20 mouse cellular contexts compared by ENCODE assay signal in genomic region chr6:108073071-108073470, GRCm38 (mm10). TPM values are rescaled to one million over a fixed set of nuclear protein-coding genes. Genes with fewer than 3 reads are reported as not detected.
DNase-seq lines count a peak whose midpoint lies in the region; ATAC-seq lines count a peak whose summit lies in the region.
"Had no signal": no experiment of that assay in that cellular context is flagged by ENCODE, and none has a peak within 500 bp of the region (broad histone marks: within the 10 kb centered on the region; RNA-seq: fewer than 3 reads in every experiment).

No protein-coding gene starts in this region.

- ATAC-seq in frontal cortex, adult (ENCODE audit: low TSS enrichment) = peak; percentile 75
- ATAC-seq: forebrain, postnatal 0 days; inflammation-experienced regulatory T-cells, adult 6 months had no signal

- intact Hi-C loops in left cerebral cortex, postnatal 10 days (cut with DNase I) = no loop called here
- intact Hi-C loops in left cerebral cortex, postnatal 36 days (cut with DNase I) = no loop called here

- DNase-seq in frontal cortex, postnatal 10 days (ENCODE audit: low spot score in 2 of 2) = no peak
- DNase-seq in left cerebral cortex, adult 18-20 months (ENCODE audit: low spot score in 2 of 2) = peak; percentile 50 to 65
- DNase-seq in left cerebral cortex, postnatal 10 days (ENCODE audit: extremely low spot score in 1 of 2, low spot score in 2 of 2) = no peak
- DNase-seq in left cerebral cortex, postnatal 36 days (ENCODE audit: low spot score in 2 of 2) = peak; percentile 35 to 61
- peak; percentile 85 for DNase-seq in telencephalon, adult 2 months (ENCODE audit: low read depth, low spot score)
- DNase-seq in urinary bladder, adult 2 months (ENCODE audit: low spot score) = no peak
- DNase-seq in cerebellum, adult 11-12 months = no peak
- DNase-seq: adrenal gland, postnatal 10 days; cerebellum, adult 18-20 months; cerebellum, postnatal 14 days; forebrain, postnatal 0 days; gastrocnemius, postnatal 10 days; heart, postnatal 10 days; kidney, adult 11 months; kidney, postnatal 25 days; lung, embryonic 14.5 days; lung, postnatal 4 days; thymus, postnatal 4 days had no signal

RNA-seq across cellular contexts. Expression of gene Setmar, which starts 8.2 kb away (rescaled TPM):
- total RNA-seq in left cerebral cortex, adult 18-20 months (2021) = 10 to 100 TPM in 1 of 2 experiments, 1 to 10 TPM in 1; 9.5 to 10.4 TPM
- total RNA-seq in left cerebral cortex, postnatal 10 days (2021) = 1 to 10 TPM; 6.8 to 7.0 TPM
- total RNA-seq in left cerebral cortex, postnatal 36 days (2021) = 1 to 10 TPM; 9.0 to 9.9 TPM
- 6.6 and 9.5 TPM in 2 replicates for polyA plus RNA-seq in urinary bladder, adult 2 months (2012; rRNA removed)

Comparison
In these comparisons a context has a peak if more than half of its experiments do, and no peak if none do; other contexts are left out.
1. DNase-seq: peak in left cerebral cortex, adult 18-20 months (2 of 2), left cerebral cortex, postnatal 36 days (2 of 2) and telencephalon, adult 2 months (single experiment); none in frontal cortex, postnatal 10 days (0 of 2), left cerebral cortex, postnatal 10 days (0 of 2), urinary bladder, adult 2 months (single experiment) and cerebellum, adult 11-12 months (single experiment).